Mouse (Mus musculus) spleen, postnatal 10 days (tissue): ENCODE results near the gene Vmn1r53.
"Not testable (repeated sequence)": the region's sequence is repeated elsewhere in the genome, so short reads cannot be mapped to it uniquely, and the experiment has no call there.

Source experiments
- DNase-seq, 2 experiments: peaks; one replicate each; pipeline ENCODE4 v3.0.0; 2021 to 2022; ENCODE audit warnings: low spot score in 2 of 2

Gene Vmn1r53

GRCm38 (mm10) chr6:90224338-90224737, at the start of gene Vmn1r53:
TSS of gene Vmn1r53 (minus strand) at chr6:90224438.
- no peak for DNase-seq

- DNase-seq: no peak
Observed at GRCm38 (mm10) chr6:90246000-90246399, 21.8 kb upstream of the Vmn1r53 start, which contains the start of gene Vmn1r54. TSS of gene Vmn1r54 (plus strand) at chr6:90246300.

DNA sequence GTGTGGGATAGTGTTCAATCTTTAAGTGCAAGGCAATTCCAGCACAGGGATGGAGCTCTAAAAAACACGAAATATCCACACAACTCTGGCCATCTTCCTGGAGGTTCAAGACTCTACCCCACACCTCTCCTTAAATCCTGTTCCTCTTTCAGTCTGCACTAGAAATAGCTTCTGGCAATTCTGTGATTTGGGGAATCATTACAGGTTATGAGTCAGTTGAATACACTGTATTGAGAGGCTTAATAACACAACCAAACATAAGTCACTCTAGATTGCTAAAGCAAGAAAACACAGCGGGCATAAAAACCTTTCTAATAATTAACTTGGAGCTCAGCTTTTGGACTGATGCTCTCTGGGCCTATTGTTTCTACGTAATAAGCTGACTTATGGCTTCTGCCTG, 19.8 kb upstream of the Vmn1r53 start:
- no peak for DNase-seq

GRCm38 (mm10) chr6:90232681-90233080, 8.4 kb upstream of the Vmn1r53 start:
- no peak for DNase-seq

DNA sequence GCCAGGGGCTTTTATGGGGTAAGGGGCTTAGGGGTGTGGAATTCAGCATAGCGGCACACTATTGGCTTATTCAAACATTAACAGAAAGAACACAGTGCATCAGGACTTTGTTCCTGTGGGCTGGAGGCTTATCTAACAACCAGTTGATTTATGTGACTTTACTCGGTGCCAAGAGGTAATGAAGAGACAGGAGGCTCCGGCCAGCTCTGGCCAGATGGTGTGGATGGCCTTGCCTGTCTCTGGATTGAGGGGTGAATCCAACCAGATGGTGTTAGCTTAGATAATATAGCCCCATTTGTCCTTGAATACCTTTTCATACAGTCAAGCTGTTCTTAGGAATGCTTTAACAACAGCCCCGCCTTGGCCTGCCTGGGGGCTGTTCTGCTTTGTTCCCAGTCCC, 7.9 kb upstream of the Vmn1r53 start:
- not testable (repeated sequence) for DNase-seq

DNA sequence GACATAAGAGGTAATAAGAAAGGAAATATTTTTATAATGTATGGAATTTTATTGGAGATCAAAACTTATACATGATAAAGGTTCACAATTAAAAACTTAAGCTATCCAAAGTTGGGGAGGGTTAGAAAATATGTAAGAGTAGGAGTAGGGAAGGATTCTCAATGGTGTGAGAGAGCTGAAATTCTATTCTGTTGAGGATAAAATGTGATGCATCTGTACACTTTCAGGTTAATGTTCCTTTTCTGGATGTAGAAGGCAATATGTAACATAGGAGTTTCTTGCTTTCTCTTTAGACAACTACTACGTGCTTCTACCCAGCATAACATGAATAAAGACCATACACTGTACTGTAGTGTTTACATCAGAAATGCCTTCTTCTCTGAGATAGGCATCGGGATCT, 21.7 kb downstream of the Vmn1r53 start, which contains the start of gene V1ra8:
V1ra8 (plus strand) TSS at position 301 of the 400 bp plus-strand sequence.
- DNase-seq: not testable (repeated sequence)

- DNase-seq: no peak
Observed at GRCm38 (mm10) chr6:90174508-90174907, 49.7 kb downstream of the Vmn1r53 start, which contains the start of gene Vmn1r52. TSS of gene Vmn1r52 (plus strand) at chr6:90174808.
